Mouse (Mus musculus) large intestine, adult 2 months (tissue): ENCODE measurements at regions not wholly inside any gene's neighbourhood (a gene's known extent, or its start where the extent isn't known, plus 50 kb on each side); places are given as distances from the start of the nearest gene placed in this dataset.

Source experiments
- DNase-seq: peaks from one replicate; pipeline ENCODE4 v3.0.0-alpha.2; 2012; ENCODE audit warnings: low read depth, low spot score
- WGBS: fragments of 180-500 bp; shearing (Covaris S2); methylation state at CpG from one replicate; pipeline ENCODE4 v1.1.7; 2018; 5-methylcytosine and 5-hydroxymethylcytosine counted together

DNA sequence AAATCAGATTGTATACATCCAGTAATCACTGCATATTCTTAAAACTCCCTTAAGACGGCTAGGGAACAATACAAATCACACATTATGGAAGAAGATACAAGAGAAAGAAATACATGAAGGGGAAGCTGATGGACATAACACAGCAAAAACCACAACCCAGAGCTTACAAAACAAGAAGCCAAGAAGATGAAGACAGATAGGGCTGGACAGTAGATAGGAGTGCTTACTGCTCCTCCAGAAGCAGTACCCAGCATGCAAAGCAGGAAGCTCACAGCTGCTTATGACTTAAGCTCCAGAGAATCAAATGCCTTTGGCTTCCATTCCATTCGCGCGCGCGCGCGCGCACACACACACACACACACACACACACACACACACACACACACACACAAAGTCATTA, 131.0 kb upstream of the Slc7a11 start:
- WGBS, result 99% methylated on average over 9 of the region's 9 CpGs
- no peak for DNase-seq

DNA sequence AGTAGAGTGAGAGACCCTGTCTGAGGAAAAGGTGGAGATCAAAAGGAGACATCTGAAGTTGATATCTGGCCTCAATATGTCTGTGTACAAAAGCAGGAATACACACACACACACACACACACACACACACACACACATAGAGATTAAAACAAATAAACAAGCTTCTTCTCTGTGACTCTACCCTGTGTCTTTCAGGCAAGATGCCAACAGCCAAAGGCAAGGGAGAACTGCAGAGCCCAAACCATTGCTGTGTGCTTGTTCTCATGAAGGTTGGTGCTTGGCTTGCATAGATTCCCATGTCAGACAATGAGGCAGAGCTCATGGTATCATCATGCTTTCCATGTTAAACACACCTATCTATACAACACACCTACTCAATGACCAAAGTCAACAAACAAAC, 126.6 kb upstream of the Slc7a11 start:
- no peak for DNase-seq

DNA sequence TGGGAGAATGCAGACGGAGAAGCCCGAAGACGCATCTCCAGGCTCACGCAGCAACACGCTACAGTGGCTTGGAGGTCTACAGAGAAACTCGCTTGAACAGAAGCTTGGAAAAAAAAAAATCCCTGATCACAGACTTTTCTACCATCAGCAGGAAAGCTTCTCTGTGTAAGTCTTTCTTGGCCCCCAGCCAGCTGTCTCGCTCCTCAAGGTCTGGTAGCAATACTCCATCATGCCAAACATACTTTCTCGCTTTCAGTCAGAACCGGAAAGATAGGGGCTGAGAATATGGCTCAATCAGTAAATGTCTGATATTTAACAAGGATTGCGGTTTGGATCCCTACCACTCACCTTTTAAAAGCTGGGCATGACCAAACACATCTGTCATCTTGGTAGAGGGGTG, 126.2 kb upstream of the Slc7a11 start:
- no peak for DNase-seq
- 85% methylated on average over 10 of the region's 10 CpGs for WGBS

DNA sequence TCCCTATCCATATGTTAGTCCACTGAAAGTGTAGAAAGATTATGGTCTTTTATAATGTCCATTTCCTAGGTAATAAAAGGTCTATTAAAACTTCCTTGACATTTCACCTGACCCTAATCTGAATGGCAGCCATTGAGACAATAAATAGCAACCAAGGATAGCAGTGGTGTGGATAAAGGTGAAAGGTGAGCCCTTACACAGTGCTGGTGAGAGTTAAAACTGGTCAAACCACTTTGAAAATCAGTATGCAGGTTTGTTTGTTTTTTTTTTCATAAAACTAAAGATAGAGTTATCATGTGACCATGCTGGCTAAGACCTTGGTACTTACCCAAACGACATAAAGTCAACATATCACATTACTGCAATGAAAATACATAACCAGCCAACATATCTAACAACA, 110.7 kb upstream of the Slc7a11 start:
- WGBS, result 14% methylated on average over 1 of the region's 1 CpGs
- peak; percentile 14 for DNase-seq

DNA sequence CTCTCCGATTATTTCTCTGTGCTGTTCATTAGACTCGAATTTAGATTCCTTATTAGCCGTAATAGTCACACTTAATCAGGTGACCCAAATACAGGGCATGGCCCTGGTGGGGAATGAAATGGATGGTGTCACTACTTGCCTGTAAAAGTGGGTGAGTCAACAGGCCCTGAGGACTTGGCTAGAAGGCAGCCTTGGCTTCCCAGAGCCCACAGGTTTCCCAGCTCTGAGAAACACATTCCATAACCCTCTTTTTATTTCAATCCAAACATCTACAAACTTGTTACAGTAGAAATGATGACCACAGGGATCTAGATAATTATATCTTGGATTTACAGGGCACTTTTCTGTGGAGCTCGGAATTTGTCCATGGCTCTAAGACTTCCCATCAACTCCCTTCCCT, 105.2 kb upstream of the Slc7a11 start:
- 84% methylated on average over 4 of the region's 4 CpGs for WGBS
- DNase-seq, result no peak

DNA sequence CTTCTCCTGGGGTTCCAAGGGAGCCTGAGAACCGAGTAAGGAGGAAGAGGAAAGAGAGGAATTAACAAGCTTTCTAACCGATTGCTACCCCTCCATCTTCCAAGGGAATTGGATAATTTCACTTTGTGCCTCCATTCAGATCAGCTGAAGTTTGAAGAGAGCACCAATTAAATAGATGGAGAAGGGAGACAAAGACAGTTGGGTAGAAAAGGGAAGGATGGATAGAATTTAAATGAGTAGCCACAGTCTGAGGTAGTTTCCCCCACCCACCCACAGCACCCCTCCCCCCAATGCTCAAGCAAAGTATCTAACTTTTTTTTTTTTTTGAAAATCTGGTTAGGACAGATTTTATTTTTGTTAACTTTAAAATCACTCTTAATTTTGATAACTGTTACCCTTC, 87.2 kb upstream of the Slc7a11 start:
- no peak for DNase-seq
- 74% methylated on average over 2 of the region's 2 CpGs for WGBS

DNA sequence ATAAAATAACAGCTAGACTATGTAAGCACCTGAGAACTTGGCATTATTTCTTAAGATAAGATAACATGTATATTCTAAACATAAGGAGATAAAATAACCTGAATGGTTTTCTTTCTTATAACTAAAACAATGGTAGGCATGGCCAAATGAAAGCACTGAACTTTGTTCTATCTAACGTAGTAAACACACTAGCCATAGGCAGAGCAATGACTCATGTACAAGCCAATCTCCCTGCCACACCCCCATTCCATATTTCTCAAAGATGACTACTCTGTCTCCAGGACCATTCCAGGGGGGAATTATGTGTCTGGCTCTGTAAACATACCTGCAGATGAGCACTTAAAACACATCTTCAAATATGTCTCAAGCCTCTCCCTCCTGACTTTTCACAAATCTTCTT, 80.6 kb upstream of the Slc7a11 start:
- peak; percentile 18 for DNase-seq
- WGBS, result 39% methylated on average over 1 of the region's 1 CpGs

DNA sequence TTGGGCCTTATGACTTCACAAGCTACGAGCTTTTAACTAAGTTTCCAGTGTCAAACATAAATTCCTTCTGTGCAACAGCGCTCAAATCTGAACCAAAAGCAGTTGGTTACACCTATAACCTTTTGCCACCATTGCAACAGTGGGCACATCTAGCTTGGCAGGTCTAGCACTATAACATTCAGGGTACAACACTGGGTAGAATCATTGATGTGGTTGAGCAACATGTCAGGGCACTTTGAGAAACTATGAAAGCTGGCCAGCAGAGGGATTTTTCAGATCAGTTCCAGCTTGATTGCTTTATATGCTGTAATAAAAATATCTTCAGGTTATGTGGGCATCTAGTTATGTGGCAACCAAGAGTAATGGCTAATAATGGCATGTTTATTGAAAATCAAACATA, 63.8 kb upstream of the Slc7a11 start:
- WGBS, result 95% methylated on average over 2 of the region's 2 CpGs
- no peak for DNase-seq
